Mouse (Mus musculus) thymus, postnatal 4 days (tissue): Measurements from ENCODE around the gene Lgals1.

Experiments
- DNase-seq: peaks from one replicate; pipeline ENCODE4 v3.0.0; 2021

The Lgals1 gene

GRCm38 (mm10) chr15:78942663-78943062 lies 16.1 kb downstream of the Lgals1 start:
- peak; percentile 70 for DNase-seq

DNA sequence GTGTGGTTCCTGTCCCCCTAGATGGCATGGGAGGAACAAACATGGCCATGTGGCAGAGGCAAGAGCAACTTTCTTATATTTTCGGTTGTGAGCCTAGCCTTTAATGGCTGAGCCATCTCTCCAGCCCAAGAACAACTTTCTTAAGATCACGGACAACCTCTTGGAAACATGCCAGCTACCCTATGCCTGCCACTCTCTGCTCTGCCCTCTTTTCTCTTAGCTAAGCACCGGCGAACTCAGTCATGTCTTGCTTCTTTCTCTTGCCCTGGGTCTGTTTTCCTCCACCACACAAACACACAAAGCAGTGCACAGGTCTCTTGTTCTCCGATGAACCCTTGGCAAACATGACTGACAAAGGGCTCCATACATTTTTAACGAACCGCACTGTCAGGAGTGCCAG lies 19.7 kb downstream of the Lgals1 start:
- no peak for DNase-seq

DNA sequence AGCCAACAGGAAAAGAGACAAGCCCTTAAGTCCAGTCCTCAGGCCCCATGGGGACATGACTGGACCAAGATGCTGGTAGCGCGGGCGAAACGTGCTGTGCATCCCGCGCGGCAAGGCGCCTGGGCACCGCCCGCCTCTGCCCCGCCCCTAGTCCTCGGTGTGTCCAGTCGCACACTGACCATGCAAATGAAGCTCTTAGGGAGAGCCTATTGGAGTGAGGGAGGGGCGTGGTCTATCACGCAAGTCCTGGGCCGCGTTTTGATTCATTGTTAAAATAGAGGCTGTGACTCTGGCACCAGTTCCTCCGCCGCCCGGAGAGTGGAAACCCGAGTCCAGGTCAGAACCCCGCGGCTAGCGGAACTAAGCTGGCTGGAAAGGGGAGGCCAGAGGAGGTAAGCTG lies 21.1 kb downstream of the Lgals1 start, which contains the start of gene Triobp:
Gene Triobp (plus strand): TSS at position 68 of the 400 bp plus-strand sequence.
- DNase-seq: no peak

DNA sequence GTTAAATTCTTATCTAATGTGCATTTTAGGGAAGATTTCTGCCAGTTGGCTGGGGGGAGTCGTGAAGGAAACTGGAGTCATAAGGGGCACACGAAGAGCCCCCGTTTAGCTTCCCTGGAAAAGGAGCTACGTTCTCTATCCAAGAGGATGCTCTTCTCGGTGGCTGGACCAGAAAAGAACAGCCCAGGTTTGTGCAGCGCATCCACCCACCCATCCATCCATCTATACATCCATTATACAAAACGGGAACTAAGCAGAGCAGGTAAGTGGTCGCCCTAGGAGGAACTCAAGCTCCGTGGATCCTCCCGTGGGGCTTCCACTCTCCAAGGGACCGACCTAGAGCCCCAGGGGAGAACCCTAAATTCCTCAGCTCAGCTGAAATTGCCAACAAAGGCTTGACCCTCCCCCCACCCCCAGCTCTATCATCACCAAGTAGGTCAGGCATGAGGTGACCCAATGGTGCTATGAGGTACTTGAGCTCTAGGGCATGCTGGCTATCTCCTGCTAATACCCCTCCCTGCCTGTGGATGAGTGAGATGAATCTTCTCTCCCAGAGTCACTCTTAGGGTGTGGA lies 21.7 kb downstream of the Lgals1 start:
- no peak for DNase-seq

- DNase-seq: no peak
These were observed 22.4 kb downstream of the Lgals1 start for GRCm38 (mm10) chr15:78948883-78949282.

- DNase-seq: no peak
These were observed 29.1 kb downstream of the Lgals1 start for GRCm38 (mm10) chr15:78955663-78956062.

GRCm38 (mm10) chr15:78956351-78956750 lies 29.8 kb downstream of the Lgals1 start:
- no peak for DNase-seq

DNA sequence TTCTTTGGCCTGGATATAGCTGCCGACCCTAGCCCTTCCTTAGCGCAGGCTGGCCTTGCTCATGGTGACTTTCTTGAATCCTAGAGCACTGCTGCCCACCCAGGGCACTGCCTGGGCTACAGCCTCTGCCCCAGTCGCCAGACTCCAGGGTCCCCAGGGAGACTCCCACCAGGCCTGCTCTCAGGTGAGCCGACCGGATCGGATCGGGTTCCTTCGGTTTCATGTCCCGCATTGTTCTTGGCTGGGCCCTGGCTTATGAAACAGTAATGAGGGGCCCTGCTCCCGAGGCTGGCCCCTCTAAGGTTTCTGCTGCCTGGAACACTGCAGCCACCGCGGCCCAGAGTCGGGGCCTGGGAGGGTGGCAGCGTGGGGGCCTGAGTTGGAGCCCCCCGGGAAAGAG lies 30.5 kb downstream of the Lgals1 start:
- DNase-seq: no peak

DNA sequence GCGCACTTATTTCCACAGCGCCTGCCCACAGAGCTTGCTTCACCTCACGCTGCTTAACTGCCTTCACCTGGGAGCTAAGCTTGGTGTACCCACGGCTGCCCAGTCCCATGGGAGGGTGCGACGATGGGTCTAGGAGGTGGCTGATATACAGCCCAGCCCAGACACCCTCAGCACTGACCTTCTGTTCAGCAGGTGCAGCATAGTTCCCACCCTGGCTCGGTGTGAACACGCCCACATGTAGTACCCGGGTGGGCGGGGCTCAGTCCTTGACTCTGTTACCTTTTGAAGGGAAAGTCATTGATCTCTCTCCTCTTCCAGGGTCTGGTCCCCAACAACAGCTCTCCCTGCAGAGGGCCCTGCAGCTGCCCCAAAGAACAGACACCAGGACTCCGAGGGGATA lies 33.0 kb downstream of the Lgals1 start:
- no peak for DNase-seq

- no peak for DNase-seq
These were observed 33.6 kb downstream of the Lgals1 start for GRCm38 (mm10) chr15:78960088-78960487.

DNA sequence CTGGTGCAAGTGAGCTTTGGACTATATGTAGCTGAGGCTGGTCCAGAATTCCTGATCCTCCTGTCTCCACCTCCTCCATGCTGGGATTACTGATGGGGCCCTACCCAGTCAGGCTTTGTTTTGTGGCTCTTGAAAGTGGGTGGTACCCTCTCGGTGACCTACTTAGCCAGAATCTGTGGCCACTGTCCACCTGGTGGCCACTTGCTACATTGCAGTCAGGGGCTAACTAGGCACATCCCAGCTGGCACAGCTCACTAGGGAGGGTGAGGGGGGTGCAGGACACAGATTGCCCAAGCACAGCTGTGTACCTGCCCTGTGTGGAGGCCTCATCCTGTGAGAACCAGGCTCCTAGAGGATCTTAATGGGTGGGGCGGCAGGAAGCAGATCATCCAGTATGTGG lies 36.4 kb downstream of the Lgals1 start:
- DNase-seq: peak; percentile 80

DNA sequence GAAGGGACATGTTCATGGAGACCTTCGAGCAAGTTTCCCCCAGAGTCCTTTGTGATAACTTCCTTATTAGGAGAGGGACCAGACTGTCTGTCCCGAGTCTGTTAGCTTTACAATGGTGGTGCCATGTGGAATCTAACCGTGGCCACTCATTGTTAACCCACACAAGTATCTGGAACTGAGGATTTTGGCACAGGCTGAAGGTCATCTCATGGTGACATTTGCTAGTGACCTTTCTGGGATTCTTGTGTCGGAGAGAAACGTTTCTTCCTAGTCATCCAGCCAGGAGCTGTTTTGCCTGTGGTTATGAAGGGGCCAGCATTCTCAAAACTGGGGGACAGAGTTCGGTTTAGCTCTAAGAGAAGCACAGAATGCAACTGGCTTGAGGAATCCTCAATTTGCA lies 45.1 kb downstream of the Lgals1 start:
- DNase-seq: no peak

DNA sequence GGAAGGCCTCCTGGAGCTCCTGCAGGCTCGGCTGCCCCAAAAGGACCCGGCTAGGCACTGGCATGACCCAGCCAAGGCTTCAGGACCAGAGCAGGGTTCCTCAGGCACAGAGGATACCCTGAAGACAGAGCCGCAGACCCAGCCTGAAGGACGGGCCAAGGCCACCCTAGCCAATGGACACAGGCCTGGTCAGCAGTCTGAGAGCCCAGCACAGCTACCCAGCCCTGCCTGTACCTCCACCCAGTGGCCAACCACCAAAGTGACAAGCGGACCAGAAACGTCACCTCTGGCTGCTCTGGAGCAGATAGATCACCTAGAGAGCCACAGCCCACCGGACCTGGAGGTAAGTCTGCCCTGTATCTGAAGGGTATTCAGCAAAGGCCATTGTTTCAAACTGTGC lies 47.4 kb downstream of the Lgals1 start:
- DNase-seq: no peak

- no peak for DNase-seq
These were observed 51.2 kb downstream of the Lgals1 start for GRCm38 (mm10) chr15:78977676-78978159.

DNA sequence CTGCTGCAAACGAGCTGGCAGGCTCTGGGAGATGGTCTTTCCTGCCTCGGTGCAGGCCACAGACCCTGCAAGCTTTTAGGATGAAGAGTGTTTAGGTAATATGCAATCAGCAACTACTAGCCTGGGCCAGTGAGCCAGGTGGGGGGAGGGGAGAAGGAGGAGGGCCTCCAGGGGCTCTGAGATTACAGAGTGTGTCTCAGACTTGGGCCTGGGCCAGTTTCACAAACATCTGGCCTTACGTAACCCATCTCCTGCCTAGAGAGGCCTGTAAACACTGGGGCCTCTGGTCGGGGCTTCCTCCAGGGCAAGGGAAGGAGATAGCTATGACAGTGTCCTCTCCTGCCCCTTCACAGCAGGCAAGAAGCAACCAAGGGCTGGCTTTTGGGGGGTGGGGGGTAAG lies 52.4 kb downstream of the Lgals1 start:
- no peak for DNase-seq
